Mouse (Mus musculus) limb, embryonic 15.5 days (tissue): ENCODE data around the gene Gm20481. TPM values are rescaled to one million over a fixed set of nuclear protein-coding genes. Genes with fewer than 3 reads are reported as not detected.
"Not testable (repeated sequence)": the region's sequence is repeated elsewhere in the genome, so short reads cannot be mapped to it uniquely, and the experiment has no call there.

Experiments
- ATAC-seq: fragments of 200-750 bp; cut with Nextera tagmentation; 2 replicates; pipeline ENCODE4 v1.8.0; 2017; ENCODE audit warnings: low read depth, moderate TSS enrichment; ENCODE audit not compliant: insufficient number of reproducible peaks, low FRiP score, low TSS enrichment
- H3K27ac ChIP-seq: fragments of 300-500 bp; sonication (generic); 2 replicates; pipeline ENCODE4 v1.5.1; 2015; ENCODE audit warnings: moderate library complexity, mild to moderate bottlenecking, inconsistent platforms
- H3K27me3 ChIP-seq: fragments of 300-500 bp; sonication (generic); 2 replicates; pipeline ENCODE4 v1.6.1; 2015; ENCODE audit warnings: inconsistent platforms
- H3K36me3 ChIP-seq: fragments of 300-500 bp; sonication (generic); 2 replicates; pipeline ENCODE4 v1.6.1; 2015; ENCODE audit warnings: inconsistent platforms
- H3K4me1 ChIP-seq: fragments of 300-500 bp; sonication (generic); 2 replicates; pipeline ENCODE4 v1.6.1; 2015; ENCODE audit warnings: inconsistent platforms
- H3K4me2 ChIP-seq: fragments of 300-500 bp; sonication (generic); 2 replicates; pipeline ENCODE4 v1.6.1; 2015; ENCODE audit warnings: mild to moderate bottlenecking, inconsistent platforms
- H3K4me3 ChIP-seq: fragments of 300-500 bp; sonication (generic); 2 replicates; pipeline ENCODE4 v1.5.1; 2015; ENCODE audit warnings: mild to moderate bottlenecking, inconsistent platforms
- H3K9ac ChIP-seq: fragments of 300-500 bp; sonication (generic); 2 replicates; pipeline ENCODE4 v1.6.1; 2015; ENCODE audit warnings: inconsistent platforms
- H3K9me3 ChIP-seq: fragments of 300-500 bp; sonication (generic); 2 replicates; pipeline ENCODE4 v1.6.1; 2016; ENCODE audit warnings: inconsistent platforms
- WGBS: fragments of 180-500 bp; shearing (Covaris S2); methylation state at CpG from one replicate; pipeline ENCODE4 v1.1.7; 2015; 5-methylcytosine and 5-hydroxymethylcytosine counted together
- polyA plus RNA-seq: library from polyadenylated mRNA; unstranded; fragments of >200 nt; fragmentation: Nextera tagmentation; extraction: Ambion mirVana; gene quantifications from 2 replicates; pipeline ENCODE4 v1.2.1, GENCODE M21; 2015

Gm20481 gene
- polyA plus RNA-seq, 1 experiment from 2014 or later: not detected

DNA sequence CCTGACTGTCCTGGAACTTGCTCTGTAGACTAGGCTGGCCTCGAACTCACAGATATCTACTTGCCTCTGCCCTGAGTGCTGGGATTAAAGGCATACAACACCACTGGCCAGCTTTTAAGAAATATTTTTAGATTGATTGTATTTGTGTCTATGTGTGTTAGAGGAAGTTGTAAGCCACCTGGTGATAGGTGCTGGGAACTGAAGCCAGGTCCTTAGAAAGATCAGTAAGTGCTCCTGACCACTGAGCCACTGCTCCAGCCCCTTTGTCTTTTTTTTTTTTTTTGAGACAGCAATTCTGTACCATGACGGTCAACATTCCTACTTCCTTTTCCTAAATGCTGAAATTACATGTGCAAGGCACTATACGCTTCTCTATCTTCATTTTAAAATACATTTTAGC, 16.5 kb upstream of the Gm20481 start:
- Histone ChIP-seq H3K36me3 (peaks cover 20% of the 10 kb centered on the region), H3K27ac (no peak overlapping the region), H3K4me2 (peak overlapping the region; percentile 66; the same call in 1 of the 2 replicates), H3K4me1 (peaks cover 15% of the 10 kb centered on the region), H3K27me3 (peaks cover 19% of the 10 kb centered on the region), H3K9ac (no peak overlapping the region), H3K4me3 (peak overlapping the region; percentile 88; the same call in 1 of the 2 replicates), H3K9me3 (no peaks in the 10 kb centered on the region)
- no peak for ATAC-seq
- WGBS: 89% methylated on average over 3 of the region's 3 CpGs

DNA sequence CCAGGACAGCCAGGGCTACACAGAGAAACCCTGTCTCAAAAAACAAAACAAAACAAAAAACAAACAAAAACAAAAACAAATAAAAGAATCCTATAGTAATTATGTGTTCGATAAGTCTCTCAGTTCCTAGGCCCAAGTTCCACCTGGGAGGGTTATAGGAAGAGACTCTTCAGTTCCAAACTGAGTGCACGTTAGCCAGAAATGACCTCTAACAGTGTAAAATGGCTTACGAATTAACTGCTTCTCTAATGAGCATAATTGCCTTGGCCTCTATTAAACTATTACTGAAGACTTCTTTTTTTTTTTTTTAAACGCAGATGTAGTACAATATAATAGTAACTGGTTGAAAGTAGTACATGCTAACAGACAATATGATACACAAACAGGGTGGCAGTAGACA, 15.8 kb upstream of the Gm20481 start:
- 79% methylated on average over 4 of the region's 4 CpGs for WGBS
- no peaks in the 10 kb centered on the region for H3K9me3 ChIP-seq

DNA sequence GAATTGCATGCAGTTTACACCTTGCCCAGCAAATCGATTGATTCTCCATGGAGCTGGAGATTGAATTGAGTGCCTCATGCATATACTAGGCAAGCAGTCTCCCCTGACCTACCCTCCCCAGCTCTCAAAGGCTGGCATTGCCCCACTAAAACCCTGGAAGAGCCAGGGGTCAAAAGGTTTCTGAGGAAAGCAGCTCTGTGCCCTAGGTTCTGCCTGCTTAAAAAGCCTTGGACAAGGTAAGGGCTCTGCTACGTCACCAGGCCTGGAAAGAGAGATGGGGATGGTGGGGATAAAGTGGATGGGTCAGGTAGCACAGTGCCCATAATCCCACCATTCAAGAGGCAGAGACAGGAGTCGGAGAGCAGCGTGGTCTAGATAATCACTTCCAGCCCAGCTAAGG, 14.9 kb upstream of the Gm20481 start:
- H3K27me3 ChIP-seq: peaks cover 19% of the 10 kb centered on the region
- ATAC-seq: no peak
- H3K9ac ChIP-seq: no peak overlapping the region
- no peak overlapping the region for H3K27ac ChIP-seq
- peaks cover 15% of the 10 kb centered on the region for H3K4me1 ChIP-seq
- no peak overlapping the region for H3K4me2 ChIP-seq
- WGBS: 66% methylated on average over 4 of the region's 4 CpGs
- H3K36me3 ChIP-seq: peaks cover 14% of the 10 kb centered on the region
- H3K9me3 ChIP-seq: no peaks in the 10 kb centered on the region
- H3K4me3 ChIP-seq: no peak overlapping the region

More for the DNA sequence above, 15.8 kb upstream of the Gm20481 start:
- Histone ChIP-seq H3K27me3 (peaks cover 19% of the 10 kb centered on the region), H3K4me3 (no peak overlapping the region), H3K4me1 (peaks cover 15% of the 10 kb centered on the region), H3K36me3 (peaks cover 20% of the 10 kb centered on the region), H3K4me2 (no peak overlapping the region), H3K27ac (no peak overlapping the region), H3K9ac (no peak overlapping the region)
- no peak for ATAC-seq

DNA sequence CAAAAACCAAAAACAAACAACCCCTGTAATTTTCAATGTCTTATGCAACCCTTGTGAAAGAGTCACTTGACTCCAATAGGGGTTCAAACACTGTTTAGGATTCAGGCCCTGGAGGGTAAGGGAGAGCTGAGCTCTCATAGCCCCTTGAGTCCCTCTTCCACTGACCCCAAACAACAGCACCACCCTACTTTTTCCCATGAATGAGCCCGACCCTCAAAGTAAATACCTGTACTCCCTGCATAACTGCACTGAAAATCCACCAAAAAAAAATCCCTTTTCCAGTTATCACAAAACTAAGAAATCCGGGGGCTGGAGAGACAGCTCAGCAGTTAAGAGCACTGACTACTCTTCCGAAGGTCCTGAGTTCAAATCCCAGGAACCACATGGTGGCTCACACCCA, 13.8 kb upstream of the Gm20481 start:
- H3K27ac ChIP-seq: no peak overlapping the region
- H3K4me1 ChIP-seq: peaks cover 11% of the 10 kb centered on the region
- no peak for ATAC-seq
- peaks cover 4% of the 10 kb centered on the region; the same call in 1 of the 2 replicates for H3K36me3 ChIP-seq
- H3K27me3 ChIP-seq: peaks cover 19% of the 10 kb centered on the region
- H3K9ac ChIP-seq: no peak overlapping the region
- no peak overlapping the region; the same call in 1 of the 2 replicates for H3K4me2 ChIP-seq
- H3K9me3 ChIP-seq: no peaks in the 10 kb centered on the region
- no peak overlapping the region for H3K4me3 ChIP-seq
- 78% methylated on average over 3 of the region's 3 CpGs for WGBS

DNA sequence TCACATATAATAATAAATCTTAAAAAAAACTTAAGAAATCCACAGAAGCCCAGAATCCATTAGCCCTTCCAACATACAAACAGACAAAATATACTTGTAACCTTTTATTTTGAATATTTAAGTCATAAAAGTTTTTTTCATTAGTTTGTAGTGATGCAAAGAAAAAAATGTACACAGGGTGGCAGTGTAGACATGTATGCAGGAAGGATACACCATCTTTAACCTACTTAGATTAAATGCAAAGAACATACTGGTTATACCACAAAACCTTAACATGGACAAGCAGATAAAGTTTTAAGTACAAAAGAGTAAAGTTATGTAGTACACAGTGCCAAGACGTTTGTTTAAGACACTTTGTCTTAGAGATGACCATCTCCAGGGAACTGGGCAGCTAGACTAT, 13.4 kb upstream of the Gm20481 start:
- no peak overlapping the region for H3K4me3 ChIP-seq
- 37% methylated on average over 1 of the region's 1 CpGs for WGBS

DNA sequence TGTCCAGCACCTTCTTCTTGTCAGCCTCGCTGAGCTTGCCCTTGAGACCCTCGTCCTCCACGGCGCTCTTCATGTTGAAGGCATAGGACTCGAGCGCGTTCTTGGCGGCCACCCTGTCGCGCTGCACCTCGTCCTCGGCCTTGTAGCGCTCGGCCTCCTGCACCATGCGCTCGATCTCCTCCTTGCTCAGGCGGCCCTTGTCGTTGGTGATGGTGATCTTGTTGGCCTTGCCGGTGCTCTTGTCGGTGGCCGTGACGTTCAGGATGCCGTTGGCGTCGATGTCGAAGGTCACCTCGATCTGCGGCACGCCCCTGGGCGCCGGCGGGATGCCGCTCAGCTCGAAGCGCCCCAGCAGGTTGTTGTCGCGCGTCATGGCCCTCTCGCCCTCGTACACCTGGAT, 12.4 kb upstream of the Gm20481 start:
- peaks cover 19% of the 10 kb centered on the region for H3K27me3 ChIP-seq
- not testable (repeated sequence) for H3K4me2 ChIP-seq, H3K4me1 ChIP-seq, H3K4me3 ChIP-seq, H3K9ac ChIP-seq, H3K36me3 ChIP-seq, H3K9me3 ChIP-seq, H3K27ac ChIP-seq, ATAC-seq
- WGBS: 24% methylated on average over 34 of the region's 40 CpGs

More for the DNA sequence above, 13.4 kb upstream of the Gm20481 start:
- H3K9me3 ChIP-seq: no peaks in the 10 kb centered on the region
- H3K9ac ChIP-seq: no peak overlapping the region
- H3K4me2 ChIP-seq: no peak overlapping the region; the same call in 1 of the 2 replicates
- ATAC-seq: no peak
- H3K27ac ChIP-seq: no peak overlapping the region
- peaks cover 19% of the 10 kb centered on the region for H3K27me3 ChIP-seq
- no peaks in the 10 kb centered on the region for H3K36me3 ChIP-seq
- peaks cover 7% of the 10 kb centered on the region for H3K4me1 ChIP-seq

DNA sequence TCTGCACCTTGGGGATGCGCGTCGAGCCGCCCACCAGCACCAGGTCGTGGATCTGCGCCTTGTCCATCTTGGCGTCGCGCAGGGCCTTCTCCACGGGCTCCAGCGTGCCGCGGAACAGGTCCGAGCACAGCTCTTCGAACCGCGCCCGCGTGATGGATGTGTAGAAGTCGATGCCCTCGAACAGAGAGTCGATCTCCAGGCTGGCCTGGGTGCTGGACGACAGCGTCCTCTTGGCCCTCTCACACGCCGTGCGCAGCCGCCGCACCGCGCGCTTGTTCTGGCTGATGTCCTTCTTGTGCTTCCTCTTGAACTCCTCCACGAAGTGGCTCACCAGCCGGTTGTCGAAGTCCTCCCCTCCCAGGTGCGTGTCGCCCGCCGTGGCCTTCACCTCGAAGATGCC, 11.7 kb upstream of the Gm20481 start:
- not testable (repeated sequence) for H3K9me3 ChIP-seq, ATAC-seq, H3K4me2 ChIP-seq, H3K4me1 ChIP-seq, H3K27ac ChIP-seq, H3K36me3 ChIP-seq, H3K9ac ChIP-seq, H3K4me3 ChIP-seq
- peaks cover 19% of the 10 kb centered on the region for H3K27me3 ChIP-seq
- WGBS: 37% methylated on average over 24 of the region's 40 CpGs

DNA sequence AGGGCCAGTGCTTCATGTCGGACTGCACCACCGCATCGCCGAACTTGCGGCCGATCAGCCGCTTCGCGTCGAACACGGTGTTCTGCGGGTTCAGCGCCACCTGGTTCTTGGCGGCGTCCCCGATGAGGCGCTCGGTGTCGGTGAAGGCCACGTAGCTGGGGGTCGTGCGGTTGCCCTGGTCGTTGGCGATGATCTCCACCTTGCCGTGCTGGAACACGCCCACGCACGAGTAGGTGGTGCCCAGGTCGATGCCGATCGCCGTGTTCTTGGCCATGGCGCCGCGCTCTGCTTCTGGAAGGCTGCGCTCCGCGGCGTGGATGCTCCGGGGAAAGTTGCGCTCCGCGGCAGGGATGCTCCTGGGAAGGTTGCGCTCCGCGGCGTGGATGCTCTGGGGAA, 11.0 kb upstream of the Gm20481 start:
- H3K9me3 ChIP-seq, H3K27ac ChIP-seq, H3K36me3 ChIP-seq, H3K4me1 ChIP-seq, ATAC-seq, H3K9ac ChIP-seq: not testable (repeated sequence)
- 0% methylated on average over 21 of the region's 47 CpGs for WGBS
- H3K27me3 ChIP-seq: peaks cover 19% of the 10 kb centered on the region
- H3K4me2 ChIP-seq: peak overlapping the region; percentile 57
- peak overlapping the region; percentile 53 for H3K4me3 ChIP-seq

DNA sequence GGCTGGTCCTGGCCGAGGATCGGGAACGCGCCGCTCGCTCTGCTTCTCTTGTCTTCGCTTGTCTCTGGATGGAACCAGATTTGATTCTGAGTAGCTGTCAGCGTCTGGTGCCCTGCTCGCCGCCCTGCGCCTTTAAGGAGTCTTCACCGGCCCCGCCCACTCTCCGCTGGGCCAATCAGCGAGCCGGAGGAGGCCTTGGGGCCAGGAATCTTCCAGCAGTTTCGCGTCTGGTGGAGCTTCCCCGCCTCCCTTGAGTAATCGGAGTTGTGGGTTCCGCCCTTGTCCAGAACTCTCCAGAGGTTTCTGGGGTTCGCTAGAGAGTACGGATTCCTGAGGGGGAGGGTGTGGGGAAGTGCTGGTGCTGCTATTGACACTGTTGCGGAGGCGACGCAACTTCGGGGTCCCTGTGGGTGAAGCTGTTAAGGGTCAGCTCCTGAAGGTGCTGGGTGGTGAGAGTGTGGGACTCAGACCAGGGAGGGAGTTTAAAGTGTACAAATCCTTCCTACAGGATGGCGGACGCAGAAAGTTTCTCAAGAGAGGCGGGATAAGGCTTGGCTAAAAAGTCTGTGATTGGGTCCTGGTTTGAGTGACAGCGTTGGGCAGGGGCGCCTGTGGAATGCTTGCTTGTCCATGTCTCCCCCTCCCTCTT, 10.5 kb upstream of the Gm20481 start, which contains the start of gene Hspa1b:
Hspa1b (minus strand) TSS at position 109 of the 649 bp plus-strand sequence.
- H3K9ac ChIP-seq: peak within 1 kb of the TSS; percentile 35; the same call in 1 of the 2 replicates
- H3K4me1 ChIP-seq, H3K36me3 ChIP-seq, H3K9me3 ChIP-seq: not testable (repeated sequence)
- H3K4me2 ChIP-seq: peak within 1 kb of the TSS; percentile 57
- peak within 1 kb of the TSS; percentile 97 for H3K27ac ChIP-seq
- H3K27me3 ChIP-seq: peaks cover 19% of the 10 kb centered on the region
- peak within 1 kb of the TSS; percentile 53 for H3K4me3 ChIP-seq
- ATAC-seq: peak; percentile 93
- WGBS: under 1% methylated on average over 32 of the region's 32 CpGs

DNA sequence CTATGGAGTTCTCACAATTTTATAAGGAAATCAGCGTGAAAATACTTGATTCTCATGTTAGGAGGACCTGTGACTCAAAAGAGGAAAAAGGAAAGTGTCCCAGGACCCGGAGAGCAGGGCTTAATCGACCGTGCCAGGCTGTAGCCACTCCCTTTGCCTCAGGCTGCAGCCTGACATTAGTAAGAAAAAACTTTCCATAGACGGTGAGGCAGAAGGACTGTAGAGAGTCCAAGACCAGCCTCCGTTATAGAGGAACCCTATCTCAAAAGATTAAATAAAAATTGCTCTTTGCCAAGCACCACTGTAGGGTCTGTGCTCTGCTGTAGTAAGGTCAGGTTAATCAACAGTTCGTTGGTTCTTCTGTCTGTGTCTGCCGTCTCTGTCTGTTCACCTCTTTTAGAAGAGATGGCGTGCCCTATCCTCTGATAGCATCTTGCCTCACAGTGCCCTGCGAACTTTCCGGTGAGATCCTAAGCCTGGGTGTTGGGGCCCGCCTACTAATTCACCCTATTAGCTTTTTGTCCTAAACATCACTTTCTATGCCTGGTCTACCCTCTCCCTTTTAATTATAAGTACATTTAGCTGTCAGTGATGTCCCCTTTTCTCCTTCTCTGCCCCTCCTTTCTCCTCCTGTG, 9.7 kb upstream of the Gm20481 start:
- WGBS: 12% methylated on average over 12 of the region's 12 CpGs
- Histone ChIP-seq H3K9me3 (no peaks in the 10 kb centered on the region), H3K9ac (peak overlapping the region; percentile 35; the same call in 1 of the 2 replicates), H3K4me3 (peak overlapping the region; percentile 53), H3K4me1 (peaks cover 10% of the 10 kb centered on the region), H3K4me2 (peak overlapping the region; percentile 57), H3K36me3 (no peaks in the 10 kb centered on the region), H3K27ac (peak overlapping the region; percentile 97), H3K27me3 (peaks cover 13% of the 10 kb centered on the region)
- no peak for ATAC-seq

DNA sequence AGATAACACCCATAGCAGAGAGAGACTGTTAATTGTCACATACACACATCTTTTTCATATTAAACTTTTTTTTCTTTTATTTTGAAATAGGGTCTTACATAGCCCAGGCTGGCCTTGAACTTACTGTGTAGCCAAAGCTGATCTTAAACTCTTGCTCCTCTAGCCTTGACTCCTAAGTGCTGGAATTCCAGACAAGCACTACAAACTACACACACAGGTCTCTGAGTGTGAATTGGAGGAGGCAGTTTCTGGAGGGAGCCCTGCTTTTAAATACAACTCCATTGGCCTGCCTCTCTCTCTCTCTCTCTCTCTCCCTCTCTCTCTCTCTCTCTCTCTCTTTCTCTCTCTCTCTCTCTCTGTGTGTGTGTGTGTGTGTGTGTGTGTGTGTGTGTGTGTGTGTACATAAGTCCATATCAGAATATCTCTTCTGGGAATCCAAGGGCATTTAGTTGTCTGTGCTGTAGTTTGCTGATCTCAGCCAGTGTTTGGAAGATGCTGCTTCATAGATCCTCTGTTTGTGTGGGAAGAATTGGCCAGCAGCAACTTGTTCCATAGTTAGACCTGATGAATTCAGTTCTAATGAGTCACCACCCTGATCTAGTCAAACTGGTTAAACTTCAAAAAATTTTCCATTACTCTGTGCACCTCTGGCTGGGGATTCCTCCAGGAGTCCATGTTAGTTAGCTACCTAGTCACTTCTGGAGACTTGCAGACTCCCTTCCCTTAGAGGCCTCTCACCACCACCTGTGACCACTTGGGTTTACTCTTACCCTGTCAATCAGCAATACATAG, 8.8 kb upstream of the Gm20481 start:
- Histone ChIP-seq H3K27ac (peak overlapping the region; percentile 97), H3K9me3 (no peaks in the 10 kb centered on the region), H3K9ac (no peak overlapping the region), H3K4me2 (no peak overlapping the region), H3K36me3 (no peaks in the 10 kb centered on the region), H3K27me3 (peaks cover 6% of the 10 kb centered on the region; the same call in 1 of the 2 replicates), H3K4me3 (no peak overlapping the region), H3K4me1 (peaks cover 15% of the 10 kb centered on the region)
- ATAC-seq: no peak

DNA sequence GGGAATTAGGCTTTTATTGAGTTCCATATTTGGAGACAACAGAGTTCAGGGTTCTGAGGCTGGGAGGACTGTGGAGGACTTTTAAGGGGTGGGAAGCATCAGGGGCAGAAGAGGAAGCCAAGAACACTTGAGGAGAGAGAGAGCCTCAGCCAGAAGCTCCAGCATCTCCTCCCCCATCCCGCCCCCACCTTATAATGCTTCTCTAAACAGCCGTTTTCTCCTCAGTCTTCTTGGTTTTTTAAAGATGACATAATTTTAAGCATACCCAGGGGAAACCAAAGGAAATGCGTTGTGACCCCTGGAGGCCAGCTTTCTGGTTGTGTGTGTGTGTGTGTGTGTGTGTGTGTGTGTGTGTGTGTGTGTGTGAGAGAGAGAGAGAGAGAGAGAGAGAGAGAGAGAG, 7.6 kb upstream of the Gm20481 start:
- Histone ChIP-seq H3K27ac (peak overlapping the region; percentile 8), H3K4me3 (no peak overlapping the region)
- WGBS: 20% methylated on average over 3 of the region's 3 CpGs

More for the DNA sequence above, 7.6 kb upstream of the Gm20481 start:
- ATAC-seq: no peak
- Histone ChIP-seq H3K36me3 (no peaks in the 10 kb centered on the region), H3K4me1 (peaks cover 15% of the 10 kb centered on the region), H3K9ac (no peak overlapping the region), H3K4me2 (no peak overlapping the region), H3K9me3 (no peaks in the 10 kb centered on the region), H3K27me3 (no peaks in the 10 kb centered on the region; the same call in 1 of the 2 replicates)
